Mouse (Mus musculus): ENCODE measurements around the gene Anapc13.

Anapc13 gene

GRCm38 (mm10) chr9:102673381-102673780, 47.3 kb downstream of the Anapc13 start:
- Histone ChIP-seq H3K27me3 (ENCODE audit: insufficient read depth, low read length) (peaks cover 5% of the 10 kb centered on the region; the same call in 1 of the 2 replicates), H3K9me3 (ENCODE audit: low read length) (no peaks in the 10 kb centered on the region), H3K4me3 (replicated peaks; ENCODE audit: low read length) (no peak overlapping the region), H3K36me3 (ENCODE audit: insufficient read depth, low read length) (no peaks in the 10 kb centered on the region), H3K4me1 (replicated peaks; ENCODE audit: low read depth, low read length) (peaks cover 30% of the 10 kb centered on the region)
- TF ChIP-seq CTCF (conservative IDR thresholded peaks at IDR 0.05; ENCODE audit: low read length) (no peak), POU5F1 (IDR thresholded peaks at IDR 0.05; ENCODE audit: borderline replicate concordance, low read length) (no peak), NANOG (IDR thresholded peaks at IDR 0.05; ENCODE audit: borderline replicate concordance, low read length) (no peak)

- Histone ChIP-seq H3K36me3 (ENCODE audit: insufficient read depth, low read length) (no peaks in the 10 kb centered on the region), H3K4me3 (replicated peaks; ENCODE audit: low read length) (no peak overlapping the region), H3K27me3 (ENCODE audit: insufficient read depth, low read length) (peaks cover 3% of the 10 kb centered on the region; the same call in 1 of the 2 replicates), H3K4me1 (replicated peaks; ENCODE audit: low read depth, low read length) (peaks cover 17% of the 10 kb centered on the region), H3K9me3 (ENCODE audit: low read length) (no peaks in the 10 kb centered on the region)
- no peak for TF ChIP-seq POU5F1 (IDR thresholded peaks at IDR 0.05; ENCODE audit: borderline replicate concordance, low read length)
- no peak for TF ChIP-seq CTCF (conservative IDR thresholded peaks at IDR 0.05; ENCODE audit: low read length)
- no peak; the same call in 1 of the 2 replicates for TF ChIP-seq NANOG (IDR thresholded peaks at IDR 0.05; ENCODE audit: borderline replicate concordance, low read length)
Measured at GRCm38 (mm10) chr9:102675922-102676321, 49.8 kb downstream of the Anapc13 start.

GRCm38 (mm10) chr9:102681470-102681869, 55.4 kb downstream of the Anapc13 start:
- no peaks in the 10 kb centered on the region for H3K36me3 ChIP-seq (ENCODE audit: insufficient read depth, low read length)
- H3K4me3 ChIP-seq (replicated peaks; ENCODE audit: low read length): no peak overlapping the region
- peaks cover 8% of the 10 kb centered on the region for H3K4me1 ChIP-seq (replicated peaks; ENCODE audit: low read depth, low read length)
- TF ChIP-seq NANOG (IDR thresholded peaks at IDR 0.05; ENCODE audit: borderline replicate concordance, low read length): no peak
- no peaks in the 10 kb centered on the region for H3K9me3 ChIP-seq (ENCODE audit: low read length)
- H3K27me3 ChIP-seq (ENCODE audit: insufficient read depth, low read length): 0 out of 2 replicates have a peak, but pooled peaks cover 3% of the 10 kb centered on the region

All from E14TG2a.4 (cell line).